8 mouse cellular contexts compared by ENCODE assay signal in the genomic region with DNA sequence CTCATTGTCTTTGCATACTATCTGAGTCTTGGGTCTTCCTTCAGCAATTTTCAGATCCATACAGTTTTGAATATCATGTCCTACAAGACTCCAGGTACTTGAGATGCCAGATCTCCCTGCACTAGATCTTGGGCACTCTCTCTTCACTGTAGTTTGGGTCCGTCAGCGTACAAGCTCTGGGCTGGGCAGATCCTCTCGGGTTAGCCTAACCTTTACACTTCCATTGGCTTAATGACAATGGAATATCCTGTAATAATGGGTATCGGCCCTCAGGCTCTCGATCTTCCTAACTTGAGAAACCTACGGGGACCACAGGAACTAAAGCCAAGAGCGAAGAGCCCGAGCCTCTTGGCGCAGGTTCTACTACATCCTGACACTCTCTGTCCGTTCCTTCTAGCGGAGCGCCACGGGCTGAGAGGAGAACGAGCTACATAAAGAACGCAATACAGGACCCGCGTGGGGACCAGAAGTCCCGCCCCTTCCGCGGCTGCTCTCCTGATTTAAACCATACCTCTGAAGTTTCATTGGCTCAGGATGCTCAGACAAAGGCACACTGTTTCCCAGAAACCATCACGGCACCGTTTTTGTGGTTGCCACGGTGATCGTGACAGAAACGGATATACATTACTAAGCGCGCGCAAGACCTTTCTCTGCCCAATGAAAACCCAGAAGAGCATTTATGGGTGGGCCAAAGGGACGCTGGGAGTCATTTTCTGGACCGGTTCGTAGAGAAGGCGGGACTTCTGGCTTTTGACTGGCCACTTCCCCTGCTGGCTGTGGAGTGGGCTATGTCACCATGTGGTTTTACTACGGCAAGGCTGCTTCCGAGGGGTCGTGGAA. TPM values are rescaled to one million over a fixed set of nuclear protein-coding genes. Genes with fewer than 3 reads are reported as not detected.
DNase-seq lines count a peak whose midpoint lies in the region; ATAC-seq and TF ChIP-seq lines count a peak whose summit lies in the region.

No protein-coding gene starts in this region.

- H3K9me3 ChIP-seq in embryonic facial prominence, embryonic 14.5 days (ENCODE audit: control insufficient read depth, low read length) = no peaks in the 10 kb centered on the region
- H3K9me3 ChIP-seq in limb, embryonic 14.5 days (ENCODE audit: control insufficient read depth, low read length) = no peaks in the 10 kb centered on the region
- H3K9me3 ChIP-seq in midbrain, postnatal 0 days (ENCODE audit: low read length) = no peaks in the 10 kb centered on the region

- H3K36me3 ChIP-seq in embryonic facial prominence, embryonic 14.5 days (ENCODE audit: control insufficient read depth, insufficient read depth, low read length) = no peaks in the 10 kb centered on the region
- H3K36me3 ChIP-seq in limb, embryonic 14.5 days (ENCODE audit: control insufficient read depth, insufficient read depth, low read length) = no peaks in the 10 kb centered on the region
- H3K36me3 ChIP-seq in midbrain, postnatal 0 days (ENCODE audit: insufficient read depth, low read length) = no peaks in the 10 kb centered on the region

- peaks cover 10% of the 10 kb centered on the region; the same call in 1 of the 2 replicates for H3K4me1 ChIP-seq in embryonic facial prominence, embryonic 14.5 days (ENCODE audit: control insufficient read depth, insufficient read depth, low read length)
- H3K4me1 ChIP-seq in limb, embryonic 14.5 days (ENCODE audit: control insufficient read depth, insufficient read depth, low read length) = peaks cover 9% of the 10 kb centered on the region
- peaks cover 3% of the 10 kb centered on the region; the same call in 1 of the 2 replicates for H3K4me1 ChIP-seq in midbrain, postnatal 0 days (ENCODE audit: insufficient read depth, low read length)

- no peaks in the 10 kb centered on the region for H3K27me3 ChIP-seq in embryonic facial prominence, embryonic 14.5 days (replicated peaks; ENCODE audit: control insufficient read depth, insufficient read depth, low read length)
- no peaks in the 10 kb centered on the region for H3K27me3 ChIP-seq in limb, embryonic 14.5 days (ENCODE audit: control insufficient read depth, insufficient read depth, low read length)
- H3K27me3 ChIP-seq in midbrain, postnatal 0 days (ENCODE audit: insufficient read depth, low read length) = no peaks in the 10 kb centered on the region

- peak overlapping the region; percentile 91 for H3K27ac ChIP-seq in embryonic facial prominence, embryonic 14.5 days (replicated peaks; ENCODE audit: low read depth, low read length)
- peak overlapping the region; percentile 83 for H3K27ac ChIP-seq in limb, embryonic 14.5 days (replicated peaks; ENCODE audit: low read depth, low read length)
- peak overlapping the region; percentile 87 for H3K27ac ChIP-seq in midbrain, postnatal 0 days (ENCODE audit: low read depth, low read length)

- TF ChIP-seq POLR2A in limb, embryonic 14.5 days (IDR thresholded peaks at IDR 0.05; ENCODE audit: borderline replicate concordance, extremely low read depth, insufficient read depth, insufficient read length) = peak; percentile 69; the same call in 1 of the 2 replicates

- H3K9ac ChIP-seq in embryonic facial prominence, embryonic 14.5 days (ENCODE audit: low read depth, low read length) = peak overlapping the region; percentile 77
- peak overlapping the region; percentile 55 for H3K9ac ChIP-seq in limb, embryonic 14.5 days (ENCODE audit: low read depth, low read length, severe bottlenecking)
- peak overlapping the region; percentile 74 for H3K9ac ChIP-seq in midbrain, postnatal 0 days (replicated peaks; ENCODE audit: low read length, poor library complexity, severe bottlenecking)

- H3K4me2 ChIP-seq in embryonic facial prominence, embryonic 14.5 days (ENCODE audit: low read depth, low read length) = peak overlapping the region; percentile 94
- H3K4me2 ChIP-seq in limb, embryonic 14.5 days (replicated peaks; ENCODE audit: low read depth, low read length, severe bottlenecking) = peak overlapping the region; percentile 69
- H3K4me2 ChIP-seq in midbrain, postnatal 0 days (ENCODE audit: low read depth, low read length, poor library complexity, severe bottlenecking) = peak overlapping the region; percentile 83

- WGBS in embryonic facial prominence, embryonic 14.5 days = 11% methylated on average over 35 of the region's 35 CpGs
- WGBS in limb, embryonic 14.5 days = 9% methylated on average over 35 of the region's 35 CpGs
- WGBS in midbrain, postnatal 0 days = 6% methylated on average over 35 of the region's 35 CpGs

- ATAC-seq in embryonic facial prominence, embryonic 14.5 days (ENCODE audit: low read depth) = peak; percentile 99
- peak; percentile 98 for ATAC-seq in limb, embryonic 14.5 days (ENCODE audit: low FRiP score, low read depth)
- ATAC-seq in midbrain, postnatal 0 days (ENCODE audit: low FRiP score) = peak; percentile 95

- peak; percentile 24; the same call in 1 of the 2 replicates for TF ChIP-seq CTCF in midbrain, postnatal 0 days (IDR thresholded peaks at IDR 0.05)

- peak; percentile 74 for DNase-seq in 3134 (ENCODE audit: extremely low read depth, insufficient read length, low spot score)
- DNase-seq in adrenal gland, postnatal 4 days (ENCODE audit: low spot score in 2 of 2) = peak; percentile 54 to 85
- DNase-seq in embryonic facial prominence, embryonic 14.5 days (ENCODE audit: low spot score) = peak; percentile 99
- DNase-seq in heart, adult 8-10 months (ENCODE audit: low spot score) = peak; percentile 98
- peak; percentile 97 for DNase-seq in kidney, adult 9 months
- DNase-seq in limb, embryonic 14.5 days (ENCODE audit: low spot score) = peak; percentile 99
- peak; percentile 99 for DNase-seq in midbrain, postnatal 0 days (ENCODE audit: low spot score)
- DNase-seq in spleen, postnatal 14 days (ENCODE audit: low spot score in 2 of 2) = peak; percentile 80 to 84

- peak overlapping the region; percentile 53 for H3K4me3 ChIP-seq in embryonic facial prominence, embryonic 14.5 days (ENCODE audit: low read depth, low read length)
- peak overlapping the region; percentile 45 for H3K4me3 ChIP-seq in limb, embryonic 14.5 days (replicated peaks; ENCODE audit: low read length)
- H3K4me3 ChIP-seq in midbrain, postnatal 0 days (ENCODE audit: low read depth, low read length) = peak overlapping the region; percentile 44

RNA-seq across cellular contexts. Expression of gene Zfp324, which starts 16.4 kb away (rescaled TPM):
- total RNA-seq in adrenal gland, postnatal 4 days (2021) = 10 to 100 TPM; 12.7 to 13.5 TPM
- 9.4 and 10.9 TPM in 2 replicates for polyA plus RNA-seq in embryonic facial prominence, embryonic 14.5 days (2014; fragmentation: Nextera tagmentation; extraction: Ambion mirVana)
- 1 to 10 TPM; 2.7 to 3.2 (median 2.8) TPM for total RNA-seq in heart, adult 8-10 months (2022)
- polyA plus RNA-seq in limb, embryonic 14.5 days (2012; rRNA removed) = 9.8 and 12.0 TPM in 2 replicates
- polyA plus RNA-seq in limb, embryonic 14.5 days (2014; fragmentation: Nextera tagmentation; extraction: Ambion mirVana) = 9.5 and 11.4 TPM in 2 replicates
- 31.7 and 35.4 TPM in 2 replicates for total RNA-seq in midbrain, postnatal 0 days (2014; rRNA removed)
- 7.7 and 9.0 TPM in 2 replicates for polyA plus RNA-seq in midbrain, postnatal 0 days (2015; fragmentation: Nextera tagmentation; extraction: Ambion mirVana)

RNA-seq across cellular contexts. Expression of gene Rnf225, which starts 22.0 kb away (rescaled TPM):
- under 1 TPM; 0.59 to 0.64 TPM for total RNA-seq in adrenal gland, postnatal 4 days (2021)
- 0.43 and 0.49 TPM in 2 replicates for polyA plus RNA-seq in embryonic facial prominence, embryonic 14.5 days (2014; fragmentation: Nextera tagmentation; extraction: Ambion mirVana)
- under 1 TPM; 0.22 to 0.31 (median 0.25) TPM for total RNA-seq in heart, adult 8-10 months (2022)
- 1.8 and 2.3 TPM in 2 replicates for polyA plus RNA-seq in limb, embryonic 14.5 days (2012; rRNA removed)
- 0.83 and 0.86 TPM in 2 replicates for polyA plus RNA-seq in limb, embryonic 14.5 days (2014; fragmentation: Nextera tagmentation; extraction: Ambion mirVana)
- total RNA-seq in midbrain, postnatal 0 days (2014; rRNA removed) = 1.9 and 2.7 TPM in 2 replicates
- 1.1 and 1.2 TPM in 2 replicates for polyA plus RNA-seq in midbrain, postnatal 0 days (2015; fragmentation: Nextera tagmentation; extraction: Ambion mirVana)

RNA-seq across cellular contexts. Expression of gene Rps5, which starts 27.2 kb away (rescaled TPM):
- 1,000 to 10,000 TPM; 1,322 to 1,347 TPM for total RNA-seq in adrenal gland, postnatal 4 days (2021)
- polyA plus RNA-seq in embryonic facial prominence, embryonic 14.5 days (2014; fragmentation: Nextera tagmentation; extraction: Ambion mirVana) = 1,364 and 1,371 TPM in 2 replicates
- 100 to 1,000 TPM; 502 to 620 (median 561) TPM for total RNA-seq in heart, adult 8-10 months (2022)
- 3,045 and 3,888 TPM in 2 replicates for polyA plus RNA-seq in limb, embryonic 14.5 days (2012; rRNA removed)
- polyA plus RNA-seq in limb, embryonic 14.5 days (2014; fragmentation: Nextera tagmentation; extraction: Ambion mirVana) = 1,462 and 1,509 TPM in 2 replicates
- total RNA-seq in midbrain, postnatal 0 days (2014; rRNA removed) = 1,185 and 1,542 TPM in 2 replicates
- 583 and 614 TPM in 2 replicates for polyA plus RNA-seq in midbrain, postnatal 0 days (2015; fragmentation: Nextera tagmentation; extraction: Ambion mirVana)

RNA-seq across cellular contexts. Expression of gene Zfp446, which starts 28.4 kb away (rescaled TPM):
- 10 to 100 TPM in 1 of 2 experiments, 1 to 10 TPM in 1; 9.2 to 11.3 TPM for total RNA-seq in adrenal gland, postnatal 4 days (2021)
- polyA plus RNA-seq in embryonic facial prominence, embryonic 14.5 days (2014; fragmentation: Nextera tagmentation; extraction: Ambion mirVana) = 2.5 and 3.8 TPM in 2 replicates
- 1 to 10 TPM; 2.2 to 4.1 (median 3.6) TPM for total RNA-seq in heart, adult 8-10 months (2022)
- polyA plus RNA-seq in limb, embryonic 14.5 days (2012; rRNA removed) = 10.1 and 12.5 TPM in 2 replicates
- 3.5 and 5.4 TPM in 2 replicates for polyA plus RNA-seq in limb, embryonic 14.5 days (2014; fragmentation: Nextera tagmentation; extraction: Ambion mirVana)
- 11.9 and 13.0 TPM in 2 replicates for total RNA-seq in midbrain, postnatal 0 days (2014; rRNA removed)
- polyA plus RNA-seq in midbrain, postnatal 0 days (2015; fragmentation: Nextera tagmentation; extraction: Ambion mirVana) = 8.2 and 8.9 TPM in 2 replicates

RNA-seq across cellular contexts. Expression of gene Slc27a5, which starts 48.7 kb away (rescaled TPM):
- total RNA-seq in adrenal gland, postnatal 4 days (2021) = 10 to 100 TPM in 1 of 2 experiments, under 1 TPM in 1; 0.70 to 16.3 TPM
- polyA plus RNA-seq in embryonic facial prominence, embryonic 14.5 days (2014; fragmentation: Nextera tagmentation; extraction: Ambion mirVana) = not detected in 2 replicates
- not detected for total RNA-seq in heart, adult 8-10 months (2022)
- polyA plus RNA-seq in limb, embryonic 14.5 days (2012; rRNA removed) = 0.23 and 0.26 TPM in 2 replicates
- not detected in 2 replicates for polyA plus RNA-seq in limb, embryonic 14.5 days (2014; fragmentation: Nextera tagmentation; extraction: Ambion mirVana)
- not detected in 2 replicates for total RNA-seq in midbrain, postnatal 0 days (2014; rRNA removed)
- 0.18 and 0.21 TPM in 2 replicates for polyA plus RNA-seq in midbrain, postnatal 0 days (2015; fragmentation: Nextera tagmentation; extraction: Ambion mirVana)

Comparison
In these comparisons a context has a peak if more than half of its experiments do, and no peak if none do; other contexts are left out.
1. Peak in every context shown above with its lines: DNase-seq, ATAC-seq, H3K4me3 ChIP-seq and H3K27ac ChIP-seq.